Mouse (Mus musculus) cerebellum, adult 2 months (tissue): ENCODE measurements around the gene Syt16. TPM values are rescaled to one million over a fixed set of nuclear protein-coding genes. Genes with fewer than 3 reads are reported as not detected.

Experiments used
- DNase-seq, 2 experiments: peaks; one replicate each; pipeline ENCODE4 v3.0.0; 2021
- H3K27ac ChIP-seq: fragments of 200-500 bp; 2 replicates; pipeline ENCODE4 v1.5.1; 2012; ENCODE audit warnings: low read length, control low read depth, inconsistent platforms; ENCODE audit not compliant: insufficient read depth
- H3K27me3 ChIP-seq: fragments of 200-500 bp; 2 replicates; pipeline ENCODE4 v1.6.1; 2012; ENCODE audit warnings: inconsistent platforms, mild to moderate bottlenecking, low read length, moderate library complexity; ENCODE audit not compliant: control insufficient read depth, insufficient read depth
- H3K4me1 ChIP-seq: fragments of 200-500 bp; 2 replicates; pipeline ENCODE4 v1.6.1; 2011; ENCODE audit warnings: low read length; ENCODE audit not compliant: control insufficient read depth, insufficient read depth
- H3K4me3 ChIP-seq: fragments of 200-500 bp; replicated peaks from 2 replicates; pipeline ENCODE3; 2011; ENCODE audit warnings: mild to moderate bottlenecking, low read depth, low read length, control low read depth; ENCODE audit not compliant: insufficient read depth
- CTCF ChIP-seq: fragments of 200-500 bp; IDR thresholded peaks from 2 replicates; pipeline ENCODE4 v1.5.1; 2011; ENCODE audit warnings: low read depth, mild to moderate bottlenecking, control low read depth, low read length, moderate library complexity, borderline replicate concordance; ENCODE audit not compliant: insufficient read depth
- POLR2A ChIP-seq: fragments of 200-500 bp; IDR thresholded peaks from 2 replicates; pipeline ENCODE4 v1.6.1; 2011; ENCODE audit warnings: low read length, control low read depth, borderline replicate concordance; ENCODE audit not compliant: insufficient read depth
- WGBS: fragments of 180-500 bp; shearing (Covaris S2); methylation state at CpG from one replicate; pipeline ENCODE4 v1.1.7; 2018; 5-methylcytosine and 5-hydroxymethylcytosine counted together
- polyA plus RNA-seq: library from polyadenylated mRNA; depleted of rRNA; stranded (reverse); fragments of >200 nt; gene quantifications from 2 replicates; pipeline ENCODE4 v1.2.3, GENCODE M21; 2012

Gene Syt16
- polyA plus RNA-seq, 1 experiment, result 5.5 TPM

- H3K27me3 ChIP-seq, result no peaks in the 10 kb centered on the region
- 90% methylated on average over 4 of the region's 4 CpGs for WGBS
- H3K4me1 ChIP-seq, result no peaks in the 10 kb centered on the region
- H3K4me3 ChIP-seq, result no peak overlapping the region
- H3K27ac ChIP-seq, result no peak overlapping the region
- no peak for TF ChIP-seq POLR2A
- no peak for TF ChIP-seq CTCF
- DNase-seq, result no peak
Measured at GRCm38 (mm10) chr12:73988393-73989008, 9.0 kb upstream of the Syt16 start.

- no peaks in the 10 kb centered on the region for H3K27me3 ChIP-seq
- H3K27ac ChIP-seq, result no peak overlapping the region
- H3K4me3 ChIP-seq, result no peak overlapping the region
- peak; percentile 27 to 39 for DNase-seq
- no peaks in the 10 kb centered on the region for H3K4me1 ChIP-seq
- TF ChIP-seq CTCF (peak; percentile 59; the same call in 1 of the 2 replicates), POLR2A (no peak)
Measured at GRCm38 (mm10) chr12:73989594-73989993, 7.9 kb upstream of the Syt16 start.

DNA sequence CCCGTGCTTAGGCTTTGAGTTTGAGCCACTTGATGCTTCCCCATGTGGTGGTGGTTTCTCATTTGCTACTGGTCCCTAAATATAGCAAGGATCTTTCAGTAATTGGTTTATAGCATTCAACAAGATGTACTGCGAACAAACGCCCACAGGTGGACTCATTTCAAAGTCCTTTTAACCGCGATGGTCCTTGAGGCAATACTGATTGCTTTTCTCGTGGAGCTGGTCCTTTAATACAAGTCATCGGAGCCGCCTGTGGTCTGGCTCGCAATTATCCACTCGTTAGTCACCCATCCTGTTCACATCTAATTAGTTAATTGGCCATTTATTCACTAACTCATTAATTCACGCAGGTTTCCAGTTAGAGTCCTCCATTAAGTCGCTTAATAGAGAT lies 560 bp upstream of the Syt16 start:
- no peak overlapping the region for H3K4me3 ChIP-seq
- H3K27ac ChIP-seq, result no peak overlapping the region
- DNase-seq, result no peak
- 58% methylated on average over 12 of the region's 12 CpGs for WGBS
- no peak for TF ChIP-seq CTCF
- no peak for TF ChIP-seq POLR2A
- no peaks in the 10 kb centered on the region for H3K4me1 ChIP-seq
- H3K27me3 ChIP-seq, result no peaks in the 10 kb centered on the region

- Histone ChIP-seq H3K4me1 (no peaks in the 10 kb centered on the region), H3K27ac (no peak overlapping the region), H3K4me3 (peak overlapping the region; percentile 62), H3K27me3 (no peaks in the 10 kb centered on the region)
- 42% methylated on average over 5 of the region's 5 CpGs for WGBS
- no peak for TF ChIP-seq CTCF
- DNase-seq, result peak in 1 of 2 experiments; percentile 34
Measured at GRCm38 (mm10) chr12:73998128-73998456, 631 bp downstream of the Syt16 start.

- Histone ChIP-seq H3K4me3 (no peak overlapping the region), H3K27me3 (no peaks in the 10 kb centered on the region), H3K4me1 (no peaks in the 10 kb centered on the region), H3K27ac (no peak overlapping the region)
- TF ChIP-seq POLR2A (no peak), CTCF (no peak)
- WGBS, result 87% methylated on average over 9 of the region's 9 CpGs
- no peak for DNase-seq
Measured at GRCm38 (mm10) chr12:74002449-74002848, 5.0 kb downstream of the Syt16 start.

DNA sequence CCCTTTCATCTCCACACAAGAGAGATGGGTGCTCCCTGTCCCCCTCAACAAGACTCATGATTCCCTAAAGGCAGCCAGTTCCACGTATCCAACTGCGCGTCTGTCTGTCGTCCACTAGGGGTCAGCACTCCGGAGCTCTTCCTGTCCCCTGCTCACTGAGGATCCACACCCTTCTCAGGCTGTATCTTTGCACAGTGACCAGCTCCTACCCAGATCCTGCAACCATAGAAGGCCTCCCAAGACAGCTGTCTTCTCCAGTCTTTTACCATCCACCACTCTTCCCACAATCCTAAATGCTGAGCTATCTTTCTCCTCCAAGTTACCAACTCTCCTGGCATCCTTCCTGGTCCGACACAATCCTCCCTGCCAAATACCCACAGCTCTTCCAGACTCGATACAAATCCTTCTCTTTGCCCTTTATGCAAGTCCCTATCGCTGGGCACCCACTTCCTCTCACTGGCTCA lies 12.0 kb downstream of the Syt16 start:
- 6% methylated on average over 8 of the region's 8 CpGs for WGBS

GRCm38 (mm10) chr12:74013739-74014138 lies 16.3 kb downstream of the Syt16 start:
- DNase-seq, result peak; percentile 72 to 88
- Histone ChIP-seq H3K27me3 (no peaks in the 10 kb centered on the region), H3K27ac (no peak overlapping the region), H3K4me3 (no peak overlapping the region), H3K4me1 (no peaks in the 10 kb centered on the region)
- TF ChIP-seq CTCF (peak; percentile 99), POLR2A (no peak)
- under 1% methylated on average over 6 of the region's 6 CpGs for WGBS

More for the DNA sequence above, 12.0 kb downstream of the Syt16 start:
- no peak overlapping the region for H3K4me3 ChIP-seq
- peak; percentile 34 to 53 for DNase-seq
- no peak overlapping the region for H3K27ac ChIP-seq
- no peaks in the 10 kb centered on the region for H3K27me3 ChIP-seq
- TF ChIP-seq CTCF (peak; percentile 91), POLR2A (no peak)
- H3K4me1 ChIP-seq, result no peaks in the 10 kb centered on the region

GRCm38 (mm10) chr12:74014739-74015270 lies 17.3 kb downstream of the Syt16 start:
- no peak overlapping the region for H3K4me3 ChIP-seq
- TF ChIP-seq CTCF (no peak), POLR2A (no peak)
- 61% methylated on average over 7 of the region's 7 CpGs for WGBS
- no peaks in the 10 kb centered on the region for H3K27me3 ChIP-seq
- H3K27ac ChIP-seq, result no peak overlapping the region
- no peaks in the 10 kb centered on the region for H3K4me1 ChIP-seq
- DNase-seq, result peak; percentile 22 to 34
